Mouse (Mus musculus): Measurements from ENCODE around the gene Cd86. TPM values are rescaled to one million over a fixed set of nuclear protein-coding genes. Genes with fewer than 3 reads are reported as not detected.
A peak's percentile ranks its signal among the peaks of the same experiment; 100 is the strongest.

Cd86 gene
- polyA plus RNA-seq, 1 experiment from 2014 or later = 1.5 TPM

- 53% methylated on average over 3 of the region's 3 CpGs for WGBS
- H3K27me3 ChIP-seq (ENCODE audit: control insufficient read depth, insufficient read depth, low read length) = no peaks in the 10 kb centered on the region
- no peaks in the 10 kb centered on the region for H3K36me3 ChIP-seq (ENCODE audit: control insufficient read depth, insufficient read depth, low read length)
- no peak for ATAC-seq (ENCODE audit: low FRiP score, low TSS enrichment)
- no peak overlapping the region for H3K27ac ChIP-seq (replicated peaks)
- no peak overlapping the region for H3K4me3 ChIP-seq (ENCODE audit: low read depth, low read length)
- H3K9ac ChIP-seq (ENCODE audit: low read length) = no peak overlapping the region
- no peak overlapping the region for H3K4me2 ChIP-seq (replicated peaks; ENCODE audit: low read depth)
- H3K9me3 ChIP-seq (ENCODE audit: control insufficient read depth, low read length) = no peaks in the 10 kb centered on the region
- no peak for TF ChIP-seq CTCF (IDR thresholded peaks at IDR 0.05; ENCODE audit: low read depth)
- no peak for TF ChIP-seq EP300 (optimal IDR thresholded peaks at IDR 0.05)
- DNase-seq (ENCODE audit: low spot score) = no peak
- H3K4me1 ChIP-seq (replicated peaks; ENCODE audit: control insufficient read depth, insufficient read depth) = no peaks in the 10 kb centered on the region
These were observed 83.8 kb downstream of the Cd86 start for GRCm38 (mm10) chr16:36582073-36582472.

- no peak for TF ChIP-seq EP300 (optimal IDR thresholded peaks at IDR 0.05)
- TF ChIP-seq CTCF (IDR thresholded peaks at IDR 0.05; ENCODE audit: low read depth) = no peak
- Histone ChIP-seq H3K9me3 (ENCODE audit: control insufficient read depth, low read length) (no peaks in the 10 kb centered on the region), H3K4me3 (ENCODE audit: low read depth, low read length) (no peak overlapping the region), H3K4me1 (replicated peaks; ENCODE audit: control insufficient read depth, insufficient read depth) (no peaks in the 10 kb centered on the region), H3K36me3 (ENCODE audit: control insufficient read depth, insufficient read depth, low read length) (no peaks in the 10 kb centered on the region), H3K9ac (ENCODE audit: low read length) (no peak overlapping the region), H3K4me2 (replicated peaks; ENCODE audit: low read depth) (no peak overlapping the region), H3K27me3 (ENCODE audit: control insufficient read depth, insufficient read depth, low read length) (no peaks in the 10 kb centered on the region), H3K27ac (replicated peaks) (no peak overlapping the region)
- DNase-seq (ENCODE audit: low spot score) (no peak), ATAC-seq (ENCODE audit: low FRiP score, low TSS enrichment) (no peak)
- 44% methylated on average over 8 of the region's 8 CpGs for WGBS
These were observed 93.9 kb downstream of the Cd86 start for GRCm38 (mm10) chr16:36571942-36572341.

- Histone ChIP-seq H3K27me3 (ENCODE audit: control insufficient read depth, insufficient read depth, low read length) (peaks cover 4% of the 10 kb centered on the region; the same call in 1 of the 2 replicates), H3K9me3 (ENCODE audit: control insufficient read depth, low read length) (no peaks in the 10 kb centered on the region), H3K36me3 (ENCODE audit: control insufficient read depth, insufficient read depth, low read length) (no peaks in the 10 kb centered on the region), H3K4me2 (replicated peaks; ENCODE audit: low read depth) (peak within 1 kb of the TSS; percentile 35), H3K9ac (ENCODE audit: low read length) (no peak within 1 kb of the TSS), H3K4me3 (ENCODE audit: low read depth, low read length) (peak within 1 kb of the TSS; percentile 12), H3K27ac (replicated peaks) (no peak within 1 kb of the TSS), H3K4me1 (replicated peaks; ENCODE audit: control insufficient read depth, insufficient read depth) (no peaks in the 10 kb centered on the region)
- ATAC-seq (ENCODE audit: low FRiP score, low TSS enrichment) = no peak
- no peak for DNase-seq (ENCODE audit: low spot score)
- 4% methylated on average over 36 of the region's 36 CpGs for WGBS
- TF ChIP-seq EP300 (optimal IDR thresholded peaks at IDR 0.05) (no peak), CTCF (IDR thresholded peaks at IDR 0.05; ENCODE audit: low read depth) (no peak)
These were observed 104.2 kb downstream of the Cd86 start, which contains the start of gene Casr for GRCm38 (mm10) chr16:36561386-36562338. Gene Casr (minus strand): TSS chr16:36562141.

GRCm38 (mm10) chr16:36559573-36559972 lies 106.3 kb downstream of the Cd86 start:
- H3K9me3 ChIP-seq (ENCODE audit: control insufficient read depth, low read length) = no peaks in the 10 kb centered on the region
- no peaks in the 10 kb centered on the region for H3K4me1 ChIP-seq (replicated peaks; ENCODE audit: control insufficient read depth, insufficient read depth)
- H3K4me2 ChIP-seq (replicated peaks; ENCODE audit: low read depth) = no peak overlapping the region
- no peak overlapping the region for H3K9ac ChIP-seq (ENCODE audit: low read length)
- no peaks in the 10 kb centered on the region for H3K36me3 ChIP-seq (ENCODE audit: control insufficient read depth, insufficient read depth, low read length)
- H3K27me3 ChIP-seq (ENCODE audit: control insufficient read depth, insufficient read depth, low read length) = peaks cover 4% of the 10 kb centered on the region; the same call in 1 of the 2 replicates
- H3K27ac ChIP-seq (replicated peaks) = no peak overlapping the region
- DNase-seq (ENCODE audit: low spot score) (no peak), ATAC-seq (ENCODE audit: low FRiP score, low TSS enrichment) (no peak)
- no peak overlapping the region for H3K4me3 ChIP-seq (ENCODE audit: low read depth, low read length)
- WGBS = 77% methylated on average over 6 of the region's 6 CpGs
- TF ChIP-seq EP300 (optimal IDR thresholded peaks at IDR 0.05) = no peak
- TF ChIP-seq CTCF (IDR thresholded peaks at IDR 0.05; ENCODE audit: low read depth) = no peak

- 57% methylated on average over 10 of the region's 10 CpGs for WGBS
- Histone ChIP-seq H3K4me3 (ENCODE audit: low read depth, low read length) (no peak overlapping the region), H3K4me2 (replicated peaks; ENCODE audit: low read depth) (no peak overlapping the region), H3K27me3 (ENCODE audit: control insufficient read depth, insufficient read depth, low read length) (no peaks in the 10 kb centered on the region), H3K4me1 (replicated peaks; ENCODE audit: control insufficient read depth, insufficient read depth) (no peaks in the 10 kb centered on the region), H3K9ac (ENCODE audit: low read length) (no peak overlapping the region), H3K36me3 (ENCODE audit: control insufficient read depth, insufficient read depth, low read length) (no peaks in the 10 kb centered on the region), H3K27ac (replicated peaks) (no peak overlapping the region), H3K9me3 (ENCODE audit: control insufficient read depth, low read length) (no peaks in the 10 kb centered on the region)
- no peak for ATAC-seq (ENCODE audit: low FRiP score, low TSS enrichment)
- no peak for TF ChIP-seq CTCF (IDR thresholded peaks at IDR 0.05; ENCODE audit: low read depth)
- TF ChIP-seq EP300 (optimal IDR thresholded peaks at IDR 0.05) = no peak
- no peak for DNase-seq (ENCODE audit: low spot score)
These were observed 110.2 kb downstream of the Cd86 start for GRCm38 (mm10) chr16:36555672-36556165.

Other genes with a start within 250 kb of the Cd86 start
- 22.8 and 24.8 TPM in 2 replicates for gene Stfa3, start 210.7 kb downstream of the Cd86 start, polyA plus RNA-seq (2015; fragmentation: Nextera tagmentation; extraction: Ambion mirVana)
- 0.10 TPM in 2 replicates for gene Casr, start 103.9 kb downstream of the Cd86 start, polyA plus RNA-seq (2015; fragmentation: Nextera tagmentation; extraction: Ambion mirVana)
- gene Ildr1, start 27.9 kb upstream of the Cd86 start, polyA plus RNA-seq (2015; fragmentation: Nextera tagmentation; extraction: Ambion mirVana) = 2.5 TPM in 2 replicates
- 1.6 and 2.4 TPM in 2 replicates for gene Slc15a2, start 118.9 kb upstream of the Cd86 start, polyA plus RNA-seq (2015; fragmentation: Nextera tagmentation; extraction: Ambion mirVana)
- gene Iqcb1, start 162.3 kb upstream of the Cd86 start, polyA plus RNA-seq (2015; fragmentation: Nextera tagmentation; extraction: Ambion mirVana) = 10.0 and 11.5 TPM in 2 replicates
- 3.1 and 4.7 TPM in 2 replicates for gene Eaf2, start 208.9 kb upstream of the Cd86 start, polyA plus RNA-seq (2015; fragmentation: Nextera tagmentation; extraction: Ambion mirVana)
- 88.5 and 100 TPM in 2 replicates for gene Golgb1, start 209.1 kb upstream of the Cd86 start, polyA plus RNA-seq (2015; fragmentation: Nextera tagmentation; extraction: Ambion mirVana)